Mouse (Mus musculus) activated CD4-positive, CD25-positive, alpha-beta regulatory T cell, adult 4 months (primary cell): ENCODE data around the gene Slc38a10. TPM values are rescaled to one million over a fixed set of nuclear protein-coding genes. Genes with fewer than 3 reads are reported as not detected.

Experiments used
- ATAC-seq: one replicate; pipeline ENCODE4 v1.8.0; 2017
- polyA plus RNA-seq, 2 experiments: library from polyadenylated mRNA; unstranded; fragments of 100-300 nt; shearing (Covaris generic); gene quantifications; one replicate each; pipeline ENCODE4 v1.2.1; 2017

The Slc38a10 gene
- polyA plus RNA-seq, 2 experiments from 2014 or later = 30.8 to 54.7 TPM

GRCm38 (mm10) chr11:120137625-120138004 lies 13.5 kb downstream of the Slc38a10 start:
- ATAC-seq = no peak

GRCm38 (mm10) chr11:120136796-120137624 lies 14.1 kb downstream of the Slc38a10 start:
- ATAC-seq = no peak

GRCm38 (mm10) chr11:120136195-120136594 lies 15.0 kb downstream of the Slc38a10 start:
- ATAC-seq = no peak

DNA sequence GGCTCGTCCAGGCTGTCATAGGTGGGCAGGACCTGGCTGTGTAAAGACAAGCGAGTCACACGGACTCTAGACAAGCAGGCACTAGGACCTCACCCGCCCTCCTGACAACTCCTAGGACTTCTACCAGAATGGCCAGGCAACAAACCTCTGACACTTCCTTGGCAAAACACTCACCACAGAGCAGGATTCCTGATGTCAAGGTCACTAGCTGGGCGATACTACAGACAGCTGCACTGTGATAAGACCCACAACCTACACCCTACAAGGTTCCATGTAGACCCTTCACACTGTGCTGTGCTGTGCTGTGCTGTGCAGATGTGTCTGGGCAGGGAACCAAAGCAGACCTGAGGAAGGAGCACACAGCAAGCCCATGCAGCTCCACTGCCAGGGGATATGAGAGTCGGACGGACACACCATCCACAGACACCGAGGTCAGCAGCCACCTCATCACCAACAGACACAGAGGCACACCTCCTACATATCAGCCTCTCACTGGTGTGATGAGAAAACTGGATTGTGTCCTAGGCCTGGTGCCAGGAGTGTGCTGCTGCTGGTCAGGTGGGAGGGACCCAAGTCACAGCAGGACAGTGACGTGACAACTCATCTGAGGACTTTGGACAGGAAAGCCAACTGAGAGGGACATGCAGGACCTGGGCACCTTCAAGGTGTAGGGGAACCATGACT lies 16.2 kb downstream of the Slc38a10 start:
- ATAC-seq = no peak

GRCm38 (mm10) chr11:120134148-120134547 lies 17.0 kb downstream of the Slc38a10 start:
- no peak for ATAC-seq

GRCm38 (mm10) chr11:120129281-120129680 lies 21.9 kb downstream of the Slc38a10 start:
- ATAC-seq = no peak

- no peak for ATAC-seq
Observed at GRCm38 (mm10) chr11:120126845-120127244, 24.3 kb downstream of the Slc38a10 start.

GRCm38 (mm10) chr11:120122126-120122525 lies 29.0 kb downstream of the Slc38a10 start:
- no peak for ATAC-seq

DNA sequence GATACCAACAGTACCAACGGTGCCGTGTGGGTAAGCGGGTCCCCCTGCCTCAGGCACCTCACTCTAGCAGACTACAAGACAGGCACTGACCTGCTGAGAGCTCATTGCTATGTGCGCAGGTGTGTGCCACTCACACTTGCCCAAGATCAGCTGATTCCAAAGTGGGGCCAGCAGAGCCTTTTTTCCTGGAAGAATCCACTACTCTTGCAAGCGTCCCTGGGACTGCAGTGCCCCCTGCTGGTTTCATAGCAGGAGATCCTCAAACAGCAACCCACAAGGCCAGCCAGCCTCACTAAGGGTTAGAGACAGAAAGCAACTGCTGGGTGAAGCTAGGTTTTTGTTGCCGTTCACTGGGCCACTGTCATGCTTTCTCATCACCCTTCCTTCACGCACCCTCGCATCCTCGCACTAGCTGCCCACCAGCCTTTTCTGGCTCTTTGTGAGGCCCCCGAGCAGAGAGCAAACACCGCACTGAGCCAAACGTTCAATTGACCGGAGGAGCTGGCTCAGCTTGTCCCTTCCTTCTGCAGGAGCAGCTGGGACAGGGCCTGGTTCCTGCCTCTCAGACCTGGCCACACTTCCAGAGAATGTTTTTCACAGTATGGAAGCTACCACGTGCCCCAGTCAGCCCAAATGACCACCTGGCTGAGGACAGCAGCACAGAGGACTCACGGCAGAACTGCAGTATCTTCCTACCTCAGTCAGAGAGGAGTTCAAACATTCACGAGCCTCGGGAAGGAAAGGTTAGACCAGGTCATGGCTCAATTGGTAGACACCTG lies 30.3 kb downstream of the Slc38a10 start:
- ATAC-seq = no peak

DNA sequence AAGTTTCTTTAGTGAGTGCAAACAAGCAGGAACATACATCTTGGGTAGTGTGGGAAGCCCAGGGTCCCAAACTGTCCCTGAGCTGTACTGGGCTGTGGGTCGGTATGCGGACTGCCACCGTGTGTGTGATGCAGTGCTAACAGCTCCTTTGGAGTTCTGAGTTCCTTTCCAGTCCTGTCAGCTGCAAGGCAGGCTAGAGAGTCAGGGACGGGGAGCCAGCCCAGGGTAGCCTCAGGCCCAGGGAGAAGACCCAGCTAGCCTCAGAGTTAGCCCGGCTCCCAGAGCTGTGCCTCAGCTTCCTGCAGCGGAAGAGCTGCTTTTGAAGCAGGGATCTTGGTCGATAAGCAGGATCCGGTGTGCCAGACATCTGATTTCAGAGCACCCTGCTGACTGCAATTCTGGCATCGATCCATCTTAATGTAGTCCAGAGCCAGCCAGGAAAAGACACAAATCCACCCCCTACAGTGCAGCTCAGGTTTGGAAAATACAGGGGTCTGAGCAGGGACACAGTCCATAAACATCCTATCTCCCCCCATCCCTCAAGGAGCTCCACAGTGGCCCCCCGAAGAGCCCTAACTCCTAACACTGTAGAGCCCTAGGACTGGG lies 31.1 kb downstream of the Slc38a10 start:
- ATAC-seq = no peak

DNA sequence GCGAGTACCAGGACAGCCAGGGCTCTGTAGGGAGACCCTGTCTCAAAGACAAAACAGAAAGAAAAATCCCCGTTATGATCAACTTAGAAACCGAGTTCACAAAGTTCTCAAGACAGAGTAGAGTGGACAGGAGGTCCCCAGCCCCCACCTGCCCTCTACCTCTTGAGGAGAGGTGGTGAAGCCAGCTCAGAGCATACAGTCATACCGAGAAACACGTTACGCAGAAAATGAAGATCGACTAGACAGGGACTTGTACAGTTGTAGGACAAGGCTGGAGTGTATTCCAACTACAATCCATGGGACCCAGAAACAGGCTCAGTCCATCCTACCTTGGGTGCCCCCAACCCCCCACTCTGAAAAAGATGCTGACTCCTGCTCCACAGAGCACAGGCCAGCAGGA lies 32.0 kb downstream of the Slc38a10 start:
- ATAC-seq = no peak

- no peak for ATAC-seq
Observed at GRCm38 (mm10) chr11:120117626-120118025, 33.5 kb downstream of the Slc38a10 start.

DNA sequence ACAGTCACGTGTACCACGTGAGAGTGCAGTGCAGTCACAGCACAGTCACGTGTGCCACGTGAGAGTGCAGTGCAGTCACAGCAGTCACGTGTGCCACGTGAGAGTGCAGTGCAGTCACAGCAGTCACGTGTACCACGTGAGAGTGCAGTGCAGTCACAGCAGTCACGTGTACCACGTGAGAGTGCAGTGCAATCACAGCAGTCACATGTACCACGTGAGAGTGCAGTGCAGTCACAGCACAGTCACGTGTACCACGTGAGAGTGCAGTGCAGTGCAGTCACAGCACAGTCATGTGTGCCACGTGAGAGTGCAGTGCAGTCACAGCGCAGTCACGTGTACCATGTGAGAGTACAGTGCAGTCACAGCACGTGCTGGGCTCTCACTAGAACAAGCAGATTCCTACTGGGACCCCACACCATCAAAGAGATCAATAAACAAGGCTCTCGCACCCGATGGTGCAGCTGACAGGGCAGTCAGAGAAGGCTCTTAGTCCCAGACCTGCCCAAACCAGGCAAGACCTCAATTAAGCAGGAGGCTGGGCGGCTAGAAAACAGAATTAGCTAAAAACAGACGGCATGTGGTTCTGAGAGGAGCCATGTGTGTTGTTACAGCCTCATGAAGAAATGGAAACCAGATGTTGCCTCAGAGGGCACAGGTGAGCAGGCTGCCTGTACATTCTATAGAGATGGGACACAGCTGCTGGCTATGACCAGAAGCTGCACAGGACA lies 36.5 kb downstream of the Slc38a10 start:
- no peak for ATAC-seq

DNA sequence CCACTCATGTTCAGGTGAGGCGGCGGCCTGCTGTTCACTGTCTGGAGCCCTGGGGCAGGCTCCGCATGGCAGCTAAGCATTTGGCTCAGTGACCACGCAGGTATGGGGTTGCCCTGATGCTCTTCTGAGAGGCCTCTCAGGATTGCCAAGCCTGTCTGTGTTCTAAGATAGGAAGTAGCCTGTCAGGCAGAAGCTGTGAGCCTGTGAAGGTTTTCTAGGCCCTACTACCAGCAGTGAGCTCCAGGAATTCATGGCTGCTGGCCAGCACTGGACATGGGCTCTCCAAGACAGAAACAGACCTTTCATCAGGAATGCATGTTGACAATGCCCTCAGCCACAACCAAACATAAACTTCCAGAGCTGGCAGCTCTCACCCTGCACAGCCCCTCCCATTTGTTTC lies 39.0 kb downstream of the Slc38a10 start:
- ATAC-seq = no peak

DNA sequence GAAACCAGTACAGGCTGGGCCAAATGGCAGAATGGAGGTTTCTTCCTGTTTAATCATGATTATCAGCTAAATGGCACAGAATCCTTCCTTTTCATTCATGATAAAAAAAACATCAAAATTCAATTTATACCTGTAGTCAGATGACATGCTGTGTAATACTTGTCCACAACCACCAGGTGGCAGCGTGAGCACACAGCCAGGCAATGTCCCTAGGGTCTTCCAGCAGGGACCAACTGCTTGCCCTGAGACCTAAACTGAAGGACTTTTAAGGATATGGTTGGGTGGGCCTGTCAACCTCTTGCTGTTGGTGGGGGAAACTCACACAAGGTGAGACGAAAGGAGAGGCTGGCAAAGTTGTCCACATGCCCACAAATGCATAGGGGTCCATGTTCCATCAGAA lies 40.1 kb downstream of the Slc38a10 start:
- no peak for ATAC-seq

DNA sequence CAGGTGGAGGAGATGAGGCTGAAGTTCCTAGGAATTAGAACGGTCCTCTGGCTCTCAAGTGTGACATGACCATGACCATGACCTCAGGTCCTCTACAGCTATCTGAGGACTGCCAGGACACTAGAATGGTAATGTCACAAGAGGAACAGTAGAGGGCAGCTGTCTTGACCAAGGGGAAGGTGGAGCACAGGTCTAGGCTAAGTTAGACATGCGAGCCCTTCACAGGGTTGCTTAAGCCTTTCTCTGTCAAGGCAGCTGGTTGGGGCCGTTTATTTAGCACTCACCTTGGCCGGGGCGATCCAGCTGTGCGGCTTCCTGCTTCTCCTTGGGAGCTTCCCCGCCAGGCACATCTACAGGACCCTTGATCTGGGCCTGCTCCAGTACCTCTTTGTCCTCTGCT lies 40.6 kb downstream of the Slc38a10 start:
- no peak for ATAC-seq

DNA sequence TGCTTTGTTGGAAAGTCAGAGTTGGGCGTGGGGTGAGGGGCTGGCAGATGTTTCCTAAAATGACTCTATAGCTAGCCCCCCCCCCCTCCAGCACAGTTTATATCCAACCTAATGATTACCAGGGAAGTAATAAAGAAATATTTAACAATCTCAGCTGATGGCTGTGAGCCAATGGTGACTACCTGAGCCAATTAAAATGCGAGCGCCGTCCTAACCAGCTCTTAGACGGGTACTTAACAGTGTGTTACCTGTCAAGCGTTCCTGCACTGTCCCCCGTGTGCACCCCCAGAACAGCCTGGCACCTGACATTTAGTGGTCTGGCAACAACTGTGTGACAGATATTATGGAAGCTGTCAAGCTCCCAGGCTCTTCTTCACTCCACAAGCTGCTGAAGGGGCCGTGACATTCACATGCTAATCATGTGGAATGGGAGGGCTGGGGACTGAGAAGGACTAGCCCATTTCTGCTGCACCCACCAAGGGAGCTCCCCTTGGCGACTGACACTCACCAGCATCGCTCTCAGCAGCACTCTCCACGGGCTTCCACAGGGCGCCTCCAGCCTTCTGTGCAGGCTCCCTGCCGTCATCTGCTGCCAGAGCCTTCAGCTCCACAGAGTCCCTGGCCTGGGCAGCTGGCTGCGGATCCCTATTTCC lies 41.5 kb downstream of the Slc38a10 start:
- no peak for ATAC-seq

DNA sequence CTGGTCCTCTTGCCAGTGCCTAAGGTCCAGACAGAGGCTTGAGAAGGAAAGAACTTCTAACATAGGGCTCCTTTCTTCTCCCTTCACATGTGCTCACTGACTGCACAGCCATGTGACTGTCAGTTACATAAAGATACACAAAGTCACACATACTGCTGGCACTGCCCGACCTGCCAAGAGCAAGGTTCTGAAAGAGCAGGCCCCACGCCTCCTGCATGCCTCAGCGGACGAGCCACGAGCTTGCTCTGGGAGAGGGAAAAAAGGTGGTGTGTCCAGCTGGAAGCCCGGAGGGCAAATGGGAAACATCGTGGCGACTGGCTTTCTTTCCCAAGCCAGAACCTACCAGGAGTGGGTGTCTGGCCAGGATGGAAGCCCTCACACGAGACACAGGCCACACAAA lies 43.4 kb downstream of the Slc38a10 start:
- ATAC-seq = no peak

DNA sequence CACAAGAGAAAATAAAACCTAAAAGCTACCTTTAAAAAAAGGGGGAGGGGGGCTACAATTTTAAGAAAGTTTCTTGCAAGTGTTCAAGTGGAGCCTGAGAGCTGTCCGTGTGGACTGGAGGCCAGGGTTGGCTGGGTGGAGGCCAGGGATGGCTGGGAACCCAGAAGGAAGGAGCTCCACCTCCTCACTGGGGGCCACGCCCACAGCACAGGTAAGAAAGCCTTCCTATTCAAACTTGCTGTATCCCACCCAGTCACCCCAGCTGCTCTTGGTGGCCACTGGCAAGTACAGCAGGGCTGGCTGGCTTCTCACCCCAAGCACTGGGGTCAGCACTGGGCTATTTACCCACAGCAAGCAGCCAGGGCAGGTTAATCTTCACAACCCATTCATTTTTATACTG lies 44.1 kb downstream of the Slc38a10 start:
- ATAC-seq = no peak

- no peak for ATAC-seq
Observed at GRCm38 (mm10) chr11:120103431-120103997, 47.6 kb downstream of the Slc38a10 start.

- ATAC-seq = no peak
Observed at GRCm38 (mm10) chr11:120101036-120101435, 50.1 kb downstream of the Slc38a10 start.
